Mouse (Mus musculus) G1E (cell line): ENCODE data around the gene 4930415O20Rik. TPM values are rescaled to one million over a fixed set of nuclear protein-coding genes. Genes with fewer than 3 reads are reported as not detected.

Experiments
- ATAC-seq: 2 replicates; pipeline ENCODE4 v1.8.0; 2016; ENCODE audit warnings: mild to moderate bottlenecking; ENCODE audit not compliant: insufficient number of reproducible peaks, poor library complexity, low FRiP score, severe bottlenecking; ENCODE audit errors: extremely low read depth
- DNase-seq: peaks from one replicate; pipeline ENCODE4 v3.0.0; 2012; ENCODE audit warnings: low spot score
- H3K27me3 ChIP-seq: 2 replicates; pipeline ENCODE4 v1.6.1; 2012; ENCODE audit warnings: mild to moderate bottlenecking, low read length, inconsistent platforms; ENCODE audit not compliant: insufficient read depth
- H3K36me3 ChIP-seq: replicated peaks from 2 replicates; pipeline ENCODE3; 2012; ENCODE audit warnings: mild to moderate bottlenecking, inconsistent platforms
- H3K4me1 ChIP-seq: 2 replicates; pipeline ENCODE4 v1.6.1; 2012; ENCODE audit warnings: low read depth, low read length, inconsistent platforms, mixed read lengths; ENCODE audit not compliant: insufficient read depth
- H3K4me3 ChIP-seq: 2 replicates; pipeline ENCODE4 v1.5.1; 2012; ENCODE audit warnings: low read depth, mild to moderate bottlenecking, inconsistent platforms, low read length, moderate library complexity, mixed read lengths
- H3K9me3 ChIP-seq: replicated peaks from 2 replicates; pipeline ENCODE4 v1.6.1; 2012; ENCODE audit warnings: inconsistent platforms
- CTCF ChIP-seq: IDR thresholded peaks from 2 replicates; pipeline ENCODE4 v1.5.1; 2012; ENCODE audit warnings: low read depth, low read length, inconsistent platforms, mixed read lengths
- GATA1 ChIP-seq: IDR thresholded peaks from 2 replicates; pipeline ENCODE4 v1.6.1; 2012; ENCODE audit warnings: borderline replicate concordance, low read length, inconsistent platforms, mixed read lengths
- GATA2 ChIP-seq: IDR thresholded peaks from 2 replicates; pipeline ENCODE4 v1.6.1; 2012; ENCODE audit warnings: low read depth, low read length, inconsistent platforms, borderline replicate concordance
- POLR2AphosphoS5 ChIP-seq: IDR thresholded peaks from 2 replicates; pipeline ENCODE4 v1.6.1; 2012; ENCODE audit warnings: low read depth, low read length, inconsistent platforms; ENCODE audit not compliant: insufficient replicate concordance
- TAL1 ChIP-seq: conservative IDR thresholded peaks from 2 replicates; pipeline ENCODE4 v1.6.1; 2012; ENCODE audit warnings: low read depth, low read length, inconsistent platforms, mixed read lengths
- polyA plus RNA-seq: library from polyadenylated mRNA; stranded (reverse); fragments of >175 nt; gene quantifications from 2 replicates; pipeline ENCODE4 v1.2.3, GENCODE M21; 2012
- total RNA-seq, 2 experiments: library from RNA; stranded (forward) in 1 of 2; stranded (reverse) in 1 of 2; fragments of 200-1000 nt in 1 of 2; fragments of >200 nt in 1 of 2; fragmentation: Nextera tagmentation in 1 of 2; gene quantifications; 2 replicates each; pipeline ENCODE4 v1.2.3; 2014 to 2017

The 4930415O20Rik gene
- total and polyA plus RNA-seq, 3 experiments, result not detected

GRCm38 (mm10) chr15:98615751-98616150, 44.9 kb downstream of the 4930415O20Rik start:
- Histone ChIP-seq H3K9me3 (peaks cover 5% of the 10 kb centered on the region), H3K27me3 (peaks cover 39% of the 10 kb centered on the region), H3K36me3 (no peaks in the 10 kb centered on the region), H3K4me1 (peaks cover 3% of the 10 kb centered on the region; the same call in 1 of the 2 replicates), H3K4me3 (no peak overlapping the region)
- TF ChIP-seq CTCF (no peak), GATA1 (no peak), POLR2AphosphoS5 (no peak), TAL1 (no peak), GATA2 (no peak)
- ATAC-seq, result no peak
- no peak for DNase-seq

GRCm38 (mm10) chr15:98616362-98617175, 45.8 kb downstream of the 4930415O20Rik start:
- H3K27me3 ChIP-seq, result peaks cover 42% of the 10 kb centered on the region
- TF ChIP-seq GATA1, result no peak
- no peak for TF ChIP-seq CTCF
- TF ChIP-seq POLR2AphosphoS5, result no peak
- no peak for TF ChIP-seq TAL1
- no peak for TF ChIP-seq GATA2
- peaks cover 5% of the 10 kb centered on the region for H3K9me3 ChIP-seq
- no peak for ATAC-seq
- no peaks in the 10 kb centered on the region for H3K36me3 ChIP-seq
- no peak for DNase-seq
- H3K4me3 ChIP-seq, result no peak overlapping the region
- H3K4me1 ChIP-seq, result peaks cover 3% of the 10 kb centered on the region; the same call in 1 of the 2 replicates

GRCm38 (mm10) chr15:98617176-98617537, 46.4 kb downstream of the 4930415O20Rik start:
- peak; percentile 43 for DNase-seq
- Histone ChIP-seq H3K4me1 (peaks cover 3% of the 10 kb centered on the region; the same call in 1 of the 2 replicates), H3K9me3 (peaks cover 4% of the 10 kb centered on the region), H3K27me3 (peaks cover 45% of the 10 kb centered on the region), H3K36me3 (no peaks in the 10 kb centered on the region), H3K4me3 (no peak overlapping the region)
- ATAC-seq, result no peak
- TF ChIP-seq GATA1 (no peak), CTCF (peak; percentile 64)

GRCm38 (mm10) chr15:98622199-98622598, 51.4 kb downstream of the 4930415O20Rik start:
- Histone ChIP-seq H3K4me1 (peaks cover 6% of the 10 kb centered on the region; the same call in 1 of the 2 replicates), H3K36me3 (no peaks in the 10 kb centered on the region), H3K9me3 (no peaks in the 10 kb centered on the region), H3K27me3 (peaks cover 64% of the 10 kb centered on the region), H3K4me3 (no peak overlapping the region)
- ATAC-seq, result no peak
- no peak for DNase-seq
- TF ChIP-seq POLR2AphosphoS5 (no peak), TAL1 (no peak), GATA1 (no peak), CTCF (no peak), GATA2 (no peak)

GRCm38 (mm10) chr15:98622721-98623120, 51.9 kb downstream of the 4930415O20Rik start:
- peaks cover 62% of the 10 kb centered on the region for H3K27me3 ChIP-seq
- no peak overlapping the region for H3K4me3 ChIP-seq
- 0 out of 2 replicates have a peak, but pooled peaks cover 3% of the 10 kb centered on the region for H3K4me1 ChIP-seq
- TF ChIP-seq TAL1 (no peak), CTCF (no peak)
- ATAC-seq (no peak), DNase-seq (no peak)
- no peaks in the 10 kb centered on the region for H3K9me3 ChIP-seq
- H3K36me3 ChIP-seq, result no peaks in the 10 kb centered on the region

GRCm38 (mm10) chr15:98623361-98623821, 52.6 kb downstream of the 4930415O20Rik start:
- Histone ChIP-seq H3K9me3 (no peaks in the 10 kb centered on the region), H3K4me1 (0 out of 2 replicates have a peak, but pooled peaks cover 3% of the 10 kb centered on the region), H3K36me3 (no peaks in the 10 kb centered on the region), H3K27me3 (peaks cover 60% of the 10 kb centered on the region), H3K4me3 (no peak overlapping the region)
- ATAC-seq (no peak), DNase-seq (no peak)
- TF ChIP-seq GATA1 (no peak), CTCF (no peak), TAL1 (no peak), GATA2 (no peak), POLR2AphosphoS5 (no peak)
